Mouse (Mus musculus) limb, embryonic 14.5 days (tissue): ENCODE results near the gene Tax1bp1. TPM values are rescaled to one million over a fixed set of nuclear protein-coding genes. Genes with fewer than 3 reads are reported as not detected.

Experiments
- ATAC-seq: fragments of 200-750 bp; cut with Nextera tagmentation; 2 replicates; pipeline ENCODE4 v1.8.0; 2017; ENCODE audit warnings: low read depth, moderate number of reproducible peaks, moderate TSS enrichment; ENCODE audit not compliant: low FRiP score
- DNase-seq: peaks from one replicate; pipeline ENCODE4 v3.0.0-alpha.2; 2015; ENCODE audit warnings: low spot score
- H3K27ac ChIP-seq: fragments of 300-500 bp; sonication (generic); replicated peaks from 2 replicates; pipeline ENCODE4 v1.5.1; 2014; ENCODE audit warnings: low read depth, mild to moderate bottlenecking, low read length, moderate library complexity, mixed read lengths
- H3K27me3 ChIP-seq: fragments of 300-500 bp; sonication (generic); 2 replicates; pipeline ENCODE4 v1.6.1; 2014; ENCODE audit warnings: low read length, mixed read lengths; ENCODE audit not compliant: control insufficient read depth, insufficient read depth
- H3K36me3 ChIP-seq: fragments of 300-500 bp; sonication (generic); 2 replicates; pipeline ENCODE4 v1.6.1; 2014; ENCODE audit warnings: mild to moderate bottlenecking, low read length, moderate library complexity, mixed read lengths; ENCODE audit not compliant: control insufficient read depth, insufficient read depth
- H3K4me1 ChIP-seq: fragments of 300-500 bp; sonication (generic); 2 replicates; pipeline ENCODE4 v1.6.1; 2014; ENCODE audit warnings: antibody characterized with exemption, low read length, mixed read lengths; ENCODE audit not compliant: control insufficient read depth, insufficient read depth
- H3K4me2 ChIP-seq: fragments of 300-500 bp; sonication (generic); replicated peaks from 2 replicates; pipeline ENCODE4 v1.6.1; 2014; ENCODE audit warnings: low read depth, mild to moderate bottlenecking, low read length, moderate library complexity; ENCODE audit not compliant: severe bottlenecking
- H3K4me3 ChIP-seq: fragments of 300-500 bp; sonication (generic); replicated peaks from 2 replicates; pipeline ENCODE4 v1.5.1; 2014; ENCODE audit warnings: low read length
- H3K9ac ChIP-seq: fragments of 300-500 bp; sonication (generic); 2 replicates; pipeline ENCODE4 v1.6.1; 2014; ENCODE audit warnings: mild to moderate bottlenecking, low read depth, low read length, moderate library complexity; ENCODE audit not compliant: severe bottlenecking
- H3K9me3 ChIP-seq: fragments of 300-500 bp; sonication (generic); 2 replicates; pipeline ENCODE4 v1.6.1; 2016; ENCODE audit warnings: low read length; ENCODE audit not compliant: control insufficient read depth
- POLR2A ChIP-seq: fragments of 200-500 bp; IDR thresholded peaks from 2 replicates; pipeline ENCODE4 v1.8.0; 2012; ENCODE audit warnings: inconsistent platforms, mild to moderate bottlenecking, moderate library complexity, borderline replicate concordance; ENCODE audit not compliant: insufficient read depth, insufficient read length; ENCODE audit errors: extremely low read depth
- WGBS: fragments of 180-500 bp; shearing (Covaris S2); extraction: QIAGEN DNeasy Blood & Tissue Kit; methylation state at CpG from one replicate; pipeline ENCODE4 v1.1.7; 2014; 5-methylcytosine and 5-hydroxymethylcytosine counted together
- polyA plus RNA-seq, 2 experiments: library from polyadenylated mRNA; depleted of rRNA in 1 of 2; stranded (reverse) in 1 of 2; unstranded in 1 of 2; fragments of >200 nt; fragmentation: Nextera tagmentation in 1 of 2; extraction: Ambion mirVana in 1 of 2; gene quantifications; 2 replicates each; pipeline versions ENCODE4 v1.2.1 to v1.2.3; 2012 to 2014

Tax1bp1 gene
- polyA plus RNA-seq, 2 experiments: 53.9 to 137 TPM

DNA sequence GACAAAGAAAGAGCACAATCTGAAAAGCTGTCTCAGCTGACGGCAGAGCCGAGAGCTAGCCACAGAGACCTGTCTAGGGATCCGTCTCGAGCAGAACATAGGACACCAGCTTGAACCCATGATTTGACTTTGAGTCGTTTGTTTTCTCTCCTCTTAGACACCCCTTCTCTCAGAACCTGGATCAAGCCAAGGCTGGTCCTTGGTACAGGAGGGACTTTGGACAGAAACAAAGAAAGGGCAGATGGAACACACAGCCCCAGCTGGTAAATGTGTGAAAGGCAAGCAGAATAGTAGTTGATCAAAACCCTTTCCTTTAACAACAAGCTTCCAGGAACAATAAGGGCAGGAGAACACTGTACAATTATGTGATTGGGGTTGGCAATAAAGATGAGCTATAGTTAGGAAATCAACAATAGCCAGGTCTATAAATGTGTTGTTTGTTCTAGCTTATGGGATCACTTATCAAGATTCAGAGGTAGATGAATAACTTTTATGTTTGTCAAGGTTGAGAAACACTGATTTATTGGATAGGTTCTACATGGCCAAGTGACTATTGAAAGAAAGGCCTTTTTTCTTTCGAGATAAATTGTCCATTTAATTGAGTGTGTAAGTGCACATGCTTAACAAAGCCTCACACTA is 31.6 kb upstream of the Tax1bp1 start:
- DNase-seq: no peak
- Histone ChIP-seq H3K27me3 (no peaks in the 10 kb centered on the region), H3K4me2 (no peak overlapping the region), H3K27ac (no peak overlapping the region), H3K4me1 (0 out of 2 replicates have a peak, but pooled peaks cover under 1% of the 10 kb centered on the region), H3K36me3 (no peaks in the 10 kb centered on the region), H3K9me3 (no peaks in the 10 kb centered on the region), H3K4me3 (no peak overlapping the region), H3K9ac (no peak overlapping the region)
- no peak for TF ChIP-seq POLR2A
- no peak for ATAC-seq
- 83% methylated on average over 6 of the region's 6 CpGs for WGBS

DNA sequence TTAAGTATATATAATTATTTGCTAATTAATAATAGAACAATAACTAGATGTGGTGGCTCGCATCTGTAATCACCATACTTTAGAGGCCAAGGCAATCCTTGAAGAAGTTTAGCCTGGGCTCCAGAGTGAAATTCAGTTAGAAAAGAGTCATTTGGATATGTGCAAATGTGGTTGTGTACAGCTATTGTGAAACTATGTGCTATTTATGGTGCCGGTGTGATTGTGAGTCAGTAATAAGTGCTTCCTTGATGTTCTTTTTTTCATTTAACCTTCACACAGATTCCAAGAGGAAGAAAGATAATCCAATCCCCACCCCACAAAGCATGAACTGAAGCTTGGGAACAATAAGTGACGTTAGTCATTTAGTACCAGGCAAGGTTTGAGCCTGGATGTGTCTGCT is 30.9 kb upstream of the Tax1bp1 start:
- Histone ChIP-seq H3K4me3 (no peak overlapping the region), H3K27me3 (no peaks in the 10 kb centered on the region), H3K9ac (no peak overlapping the region), H3K4me2 (no peak overlapping the region), H3K9me3 (no peaks in the 10 kb centered on the region), H3K4me1 (0 out of 2 replicates have a peak, but pooled peaks cover 2% of the 10 kb centered on the region), H3K27ac (no peak overlapping the region), H3K36me3 (no peaks in the 10 kb centered on the region)
- no peak for TF ChIP-seq POLR2A
- ATAC-seq (no peak), DNase-seq (no peak)
- 94% methylated on average over 3 of the region's 3 CpGs for WGBS

DNA sequence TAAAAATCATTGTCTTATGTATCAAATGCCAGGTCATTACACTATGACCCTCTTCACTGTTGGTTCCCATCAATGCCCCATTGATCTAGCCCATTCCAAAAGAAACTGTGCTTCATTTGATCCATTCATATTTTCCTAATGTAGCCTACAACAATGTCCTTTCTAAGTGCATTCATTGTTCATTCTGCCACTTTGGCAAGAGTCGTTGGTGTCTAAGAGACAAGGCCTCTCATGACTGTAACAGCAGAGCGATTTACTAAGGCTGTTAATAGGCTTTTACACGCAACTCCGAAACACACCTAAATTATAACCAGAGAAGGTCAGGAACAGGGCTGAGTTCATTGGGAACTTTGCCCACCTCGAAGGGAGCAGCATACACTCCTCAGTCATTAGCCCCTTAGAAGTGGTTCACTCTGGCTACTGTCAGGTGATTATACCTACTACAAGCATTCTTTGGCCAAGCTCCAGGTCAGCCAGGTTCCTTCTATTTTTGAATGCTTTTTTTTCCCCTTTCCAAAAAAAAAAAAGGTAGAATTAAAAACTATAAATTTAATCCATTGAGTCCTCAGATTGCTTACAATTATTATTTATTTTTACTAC is 26.5 kb upstream of the Tax1bp1 start:
- no peaks in the 10 kb centered on the region for H3K36me3 ChIP-seq
- DNase-seq (no peak), ATAC-seq (no peak)
- no peaks in the 10 kb centered on the region for H3K9me3 ChIP-seq
- no peak overlapping the region for H3K4me2 ChIP-seq
- H3K27ac ChIP-seq: no peak overlapping the region
- no peaks in the 10 kb centered on the region for H3K27me3 ChIP-seq
- WGBS: 34% methylated on average over 5 of the region's 5 CpGs
- 0 out of 2 replicates have a peak, but pooled peaks cover 2% of the 10 kb centered on the region for H3K4me1 ChIP-seq
- no peak overlapping the region for H3K4me3 ChIP-seq
- no peak overlapping the region for H3K9ac ChIP-seq
- TF ChIP-seq POLR2A: no peak

GRCm38 (mm10) chr6:52690365-52690764 is 23.2 kb upstream of the Tax1bp1 start:
- Histone ChIP-seq H3K27me3 (no peaks in the 10 kb centered on the region), H3K36me3 (no peaks in the 10 kb centered on the region), H3K4me3 (no peak overlapping the region), H3K27ac (no peak overlapping the region), H3K9ac (no peak overlapping the region), H3K9me3 (no peaks in the 10 kb centered on the region), H3K4me2 (no peak overlapping the region), H3K4me1 (0 out of 2 replicates have a peak, but pooled peaks cover 2% of the 10 kb centered on the region)
- TF ChIP-seq POLR2A: no peak
- DNase-seq (no peak), ATAC-seq (no peak)
- 83% methylated on average over 3 of the region's 3 CpGs for WGBS

- TF ChIP-seq POLR2A: no peak
- Histone ChIP-seq H3K36me3 (no peaks in the 10 kb centered on the region), H3K9ac (no peak overlapping the region), H3K4me3 (no peak overlapping the region), H3K4me2 (no peak overlapping the region), H3K27ac (no peak overlapping the region), H3K9me3 (no peaks in the 10 kb centered on the region), H3K27me3 (no peaks in the 10 kb centered on the region), H3K4me1 (0 out of 2 replicates have a peak, but pooled peaks cover 2% of the 10 kb centered on the region)
- 61% methylated on average over 4 of the region's 5 CpGs for WGBS
- DNase-seq (no peak), ATAC-seq (no peak)
Observed at GRCm38 (mm10) chr6:52691800-52692199, 21.7 kb upstream of the Tax1bp1 start.
